Mouse (Mus musculus): ENCODE measurements around the gene Traf7. TPM values are rescaled to one million over a fixed set of nuclear protein-coding genes. Genes with fewer than 3 reads are reported as not detected.
A peak's percentile ranks its signal among the peaks of the same experiment; 100 is the strongest.

Traf7 gene
- polyA plus RNA-seq, 1 experiment from 2014 or later, result 97.1 TPM

- Histone ChIP-seq H3K4me3 (no peak overlapping the region), H3K9ac (no peak overlapping the region), H3K4me2 (no peak overlapping the region), H3K27me3 (0 out of 2 replicates have a peak, but pooled peaks cover 3% of the 10 kb centered on the region), H3K4me1 (peaks cover 14% of the 10 kb centered on the region), H3K9me3 (replicated peaks) (no peaks in the 10 kb centered on the region), H3K36me3 (ENCODE audit: poor library complexity, severe bottlenecking) (no peaks in the 10 kb centered on the region), H3K27ac (no peak overlapping the region)
- no peak for ATAC-seq
- WGBS, result 10% methylated on average over 3 of the region's 3 CpGs
Observed at GRCm38 (mm10) chr17:24540375-24540774, 12.6 kb upstream of the Traf7 start.

GRCm38 (mm10) chr17:24538950-24539349 is 11.2 kb upstream of the Traf7 start:
- 0 out of 2 replicates have a peak, but pooled peaks have one; percentile 38 for ATAC-seq
- H3K36me3 ChIP-seq (ENCODE audit: poor library complexity, severe bottlenecking), result no peaks in the 10 kb centered on the region
- H3K4me1 ChIP-seq, result peaks cover 10% of the 10 kb centered on the region
- WGBS, result 68% methylated on average over 8 of the region's 8 CpGs
- H3K27ac ChIP-seq, result no peak overlapping the region
- H3K9me3 ChIP-seq (replicated peaks), result no peaks in the 10 kb centered on the region
- H3K4me3 ChIP-seq, result no peak overlapping the region
- H3K27me3 ChIP-seq, result no peaks in the 10 kb centered on the region
- no peak overlapping the region for H3K4me2 ChIP-seq
- H3K9ac ChIP-seq, result no peak overlapping the region

GRCm38 (mm10) chr17:24537536-24537935 is 9.8 kb upstream of the Traf7 start:
- 21% methylated on average over 3 of the region's 3 CpGs for WGBS
- ATAC-seq, result no peak
- Histone ChIP-seq H3K4me2 (no peak overlapping the region; the same call in 1 of the 2 replicates), H3K27ac (peak overlapping the region; percentile 37; the same call in 1 of the 2 replicates), H3K27me3 (no peaks in the 10 kb centered on the region), H3K9ac (no peak overlapping the region), H3K9me3 (replicated peaks) (no peaks in the 10 kb centered on the region), H3K4me1 (peaks cover 23% of the 10 kb centered on the region), H3K4me3 (no peak overlapping the region), H3K36me3 (ENCODE audit: poor library complexity, severe bottlenecking) (no peaks in the 10 kb centered on the region)

- Histone ChIP-seq H3K4me3 (no peak overlapping the region), H3K4me2 (no peak overlapping the region), H3K9ac (0 out of 2 replicates have a peak overlapping the region, but pooled peaks have one; percentile 4), H3K9me3 (replicated peaks) (no peaks in the 10 kb centered on the region), H3K27ac (no peak overlapping the region), H3K4me1 (peaks cover 45% of the 10 kb centered on the region), H3K36me3 (ENCODE audit: poor library complexity, severe bottlenecking) (0 out of 2 replicates have a peak, but pooled peaks cover 8% of the 10 kb centered on the region), H3K27me3 (no peaks in the 10 kb centered on the region)
- ATAC-seq, result no peak
- 75% methylated on average over 5 of the region's 5 CpGs for WGBS
Observed at GRCm38 (mm10) chr17:24535300-24535699, 7.6 kb upstream of the Traf7 start.

GRCm38 (mm10) chr17:24534160-24534718 is 6.5 kb upstream of the Traf7 start, which contains the start of gene Rab26:
Gene Rab26, minus strand, starts transcription at chr17:24534210.
- Histone ChIP-seq H3K4me3 (peak within 1 kb of the TSS; percentile 32), H3K4me1 (peaks cover 56% of the 10 kb centered on the region), H3K4me2 (peak within 1 kb of the TSS; percentile 68), H3K36me3 (ENCODE audit: poor library complexity, severe bottlenecking) (peaks cover 15% of the 10 kb centered on the region), H3K27ac (peak within 1 kb of the TSS; percentile 21), H3K9me3 (replicated peaks) (no peaks in the 10 kb centered on the region), H3K27me3 (no peaks in the 10 kb centered on the region), H3K9ac (peak within 1 kb of the TSS; percentile 57)
- ATAC-seq, result no peak
- WGBS, result 89% methylated on average over 8 of the region's 8 CpGs

GRCm38 (mm10) chr17:24533099-24533992 is 5.6 kb upstream of the Traf7 start:
- H3K4me1 ChIP-seq, result peaks cover 63% of the 10 kb centered on the region
- 7% methylated on average over 49 of the region's 53 CpGs for whole genome bisulfite sequencing
- H3K9ac ChIP-seq, result peak overlapping the region; percentile 57
- H3K4me3 ChIP-seq, result peak overlapping the region; percentile 32
- peak overlapping the region; percentile 21 for H3K27ac ChIP-seq
- peak overlapping the region; percentile 68 for H3K4me2 ChIP-seq
- H3K36me3 ChIP-seq (ENCODE audit: poor library complexity, severe bottlenecking), result peaks cover 15% of the 10 kb centered on the region
- H3K9me3 ChIP-seq (replicated peaks), result no peaks in the 10 kb centered on the region
- H3K27me3 ChIP-seq, result no peaks in the 10 kb centered on the region
- peak; percentile 54; the same call in 1 of the 2 replicates for ATAC-seq

GRCm38 (mm10) chr17:24532045-24532444 is 4.3 kb upstream of the Traf7 start:
- Histone ChIP-seq H3K9ac (peak overlapping the region; percentile 57; the same call in 1 of the 2 replicates), H3K4me2 (0 out of 2 replicates have a peak overlapping the region, but pooled peaks have one; percentile 68), H3K4me1 (peaks cover 55% of the 10 kb centered on the region), H3K9me3 (replicated peaks) (no peaks in the 10 kb centered on the region), H3K4me3 (no peak overlapping the region), H3K27ac (no peak overlapping the region), H3K27me3 (no peaks in the 10 kb centered on the region), H3K36me3 (ENCODE audit: poor library complexity, severe bottlenecking) (peaks cover 15% of the 10 kb centered on the region)
- ATAC-seq, result no peak
- 79% methylated on average over 7 of the region's 7 CpGs for WGBS

- Histone ChIP-seq H3K9me3 (replicated peaks) (no peaks in the 10 kb centered on the region), H3K4me2 (peak overlapping the region; percentile 82; the same call in 1 of the 2 replicates), H3K27me3 (no peaks in the 10 kb centered on the region), H3K4me3 (no peak overlapping the region), H3K27ac (no peak overlapping the region; the same call in 1 of the 2 replicates), H3K4me1 (peaks cover 64% of the 10 kb centered on the region), H3K36me3 (ENCODE audit: poor library complexity, severe bottlenecking) (peaks cover 15% of the 10 kb centered on the region), H3K9ac (peak overlapping the region; percentile 85)
- WGBS, result 69% methylated on average over 3 of the region's 3 CpGs
- no peak for ATAC-seq
Observed at GRCm38 (mm10) chr17:24531064-24531463, 3.3 kb upstream of the Traf7 start.

- peaks cover 17% of the 10 kb centered on the region for H3K36me3 ChIP-seq (ENCODE audit: poor library complexity, severe bottlenecking)
- peak overlapping the region; percentile 87; the same call in 1 of the 2 replicates for H3K4me3 ChIP-seq
- peak overlapping the region; percentile 85 for H3K9ac ChIP-seq
- ATAC-seq, result no peak
- WGBS, result 25% methylated on average over 8 of the region's 8 CpGs
- H3K4me2 ChIP-seq, result peak overlapping the region; percentile 82
- H3K4me1 ChIP-seq, result peaks cover 70% of the 10 kb centered on the region
- H3K27me3 ChIP-seq, result no peaks in the 10 kb centered on the region
- H3K9me3 ChIP-seq (replicated peaks), result no peaks in the 10 kb centered on the region
- no peak overlapping the region for H3K27ac ChIP-seq
Observed at GRCm38 (mm10) chr17:24530361-24531050, 2.8 kb upstream of the Traf7 start.

GRCm38 (mm10) chr17:24529883-24530282 is 2.1 kb upstream of the Traf7 start:
- Histone ChIP-seq H3K36me3 (ENCODE audit: poor library complexity, severe bottlenecking) (peaks cover 22% of the 10 kb centered on the region), H3K9ac (peak overlapping the region; percentile 85), H3K4me3 (peak overlapping the region; percentile 87), H3K4me1 (peaks cover 76% of the 10 kb centered on the region), H3K27me3 (no peaks in the 10 kb centered on the region), H3K27ac (no peak overlapping the region), H3K9me3 (replicated peaks) (no peaks in the 10 kb centered on the region), H3K4me2 (peak overlapping the region; percentile 82)
- no peak for ATAC-seq
- 34% methylated on average over 5 of the region's 5 CpGs for WGBS

GRCm38 (mm10) chr17:24529007-24529451 is 1.3 kb upstream of the Traf7 start:
- peak overlapping the region; percentile 85; the same call in 1 of the 2 replicates for H3K27ac ChIP-seq
- peak overlapping the region; percentile 82 for H3K4me2 ChIP-seq
- WGBS, result under 1% methylated on average over 4 of the region's 4 CpGs
- H3K4me3 ChIP-seq, result peak overlapping the region; percentile 87
- ATAC-seq, result no peak
- no peaks in the 10 kb centered on the region for H3K9me3 ChIP-seq (replicated peaks)
- peaks cover 22% of the 10 kb centered on the region for H3K36me3 ChIP-seq (ENCODE audit: poor library complexity, severe bottlenecking)
- H3K4me1 ChIP-seq, result peaks cover 79% of the 10 kb centered on the region
- H3K27me3 ChIP-seq, result no peaks in the 10 kb centered on the region
- H3K9ac ChIP-seq, result peak overlapping the region; percentile 85

Measured in forebrain, embryonic 13.5 days (tissue).